Mouse (Mus musculus): ENCODE data around the gene Rarres2.

- TF ChIP-seq CTCF (IDR thresholded peaks at IDR 0.05; ENCODE audit: control insufficient read depth, insufficient read depth, insufficient replicate concordance, low read depth, low read length) (no peak), POLR2A (IDR thresholded peaks at IDR 0.05; ENCODE audit: control insufficient read depth, low read depth, low read length) (no peak)
Observed at GRCm38 (mm10) chr6:48536091-48536490, 36.5 kb downstream of the Rarres2 start.
